Mouse (Mus musculus) embryonic facial prominence, embryonic 14.5 days (tissue): ENCODE data around the gene Oxld1. TPM values are rescaled to one million over a fixed set of nuclear protein-coding genes. Genes with fewer than 3 reads are reported as not detected.

Source experiments
- ATAC-seq: fragments of 200-750 bp; cut with Nextera tagmentation; 2 replicates; pipeline ENCODE4 v1.8.0; 2017; ENCODE audit warnings: low read depth, moderate number of reproducible peaks, moderate TSS enrichment
- DNase-seq: peaks from one replicate; pipeline ENCODE4 v3.0.0-alpha.2; 2015; ENCODE audit warnings: low spot score
- H3K27ac ChIP-seq: fragments of 300-500 bp; sonication (generic); replicated peaks from 2 replicates; pipeline ENCODE4 v1.5.1; 2014; ENCODE audit warnings: low read depth, mild to moderate bottlenecking, low read length, moderate library complexity
- H3K27me3 ChIP-seq: fragments of 300-500 bp; sonication (generic); replicated peaks from 2 replicates; pipeline ENCODE4 v1.6.1; 2014; ENCODE audit warnings: low read length; ENCODE audit not compliant: control insufficient read depth, insufficient read depth
- H3K36me3 ChIP-seq: fragments of 300-500 bp; sonication (generic); 2 replicates; pipeline ENCODE4 v1.6.1; 2014; ENCODE audit warnings: low read length, mixed read lengths; ENCODE audit not compliant: control insufficient read depth, insufficient read depth
- H3K4me1 ChIP-seq: fragments of 300-500 bp; sonication (generic); 2 replicates; pipeline ENCODE4 v1.6.1; 2014; ENCODE audit warnings: antibody characterized with exemption, low read length; ENCODE audit not compliant: control insufficient read depth, insufficient read depth
- H3K4me2 ChIP-seq: fragments of 300-500 bp; sonication (generic); 2 replicates; pipeline ENCODE4 v1.6.1; 2014; ENCODE audit warnings: low read depth, mild to moderate bottlenecking, low read length, moderate library complexity, mixed read lengths
- H3K4me3 ChIP-seq: fragments of 300-500 bp; sonication (generic); 2 replicates; pipeline ENCODE4 v1.5.1; 2014; ENCODE audit warnings: low read depth, mild to moderate bottlenecking, low read length
- H3K9ac ChIP-seq: fragments of 300-500 bp; sonication (generic); 2 replicates; pipeline ENCODE4 v1.6.1; 2014; ENCODE audit warnings: low read depth, mild to moderate bottlenecking, low read length, moderate library complexity, mixed read lengths
- H3K9me3 ChIP-seq: fragments of 300-500 bp; sonication (generic); 2 replicates; pipeline ENCODE4 v1.6.1; 2016; ENCODE audit warnings: low read length; ENCODE audit not compliant: control insufficient read depth
- whole genome bisulfite sequencing: fragments of 180-500 bp; shearing (Covaris S2); extraction: QIAGEN DNeasy Blood & Tissue Kit; methylation state at CpG from one replicate; pipeline ENCODE4 v1.1.7; 2014; 5-methylcytosine and 5-hydroxymethylcytosine counted together
- polyA plus RNA-seq: library from polyadenylated mRNA; unstranded; fragments of >200 nt; fragmentation: Nextera tagmentation; extraction: Ambion mirVana; gene quantifications from 2 replicates; pipeline ENCODE4 v1.2.1, GENCODE M21; 2014

The Oxld1 gene
- polyA plus RNA-seq, 1 experiment from 2014 or later, result 15.3 TPM

GRCm38 (mm10) chr11:120498226-120498625 is 40.4 kb upstream of the Oxld1 start:
- ATAC-seq, result no peak
- Histone ChIP-seq H3K4me3 (no peak overlapping the region), H3K9ac (no peak overlapping the region), H3K9me3 (no peaks in the 10 kb centered on the region), H3K36me3 (peaks cover 46% of the 10 kb centered on the region), H3K27ac (no peak overlapping the region), H3K4me1 (peaks cover 6% of the 10 kb centered on the region), H3K27me3 (no peaks in the 10 kb centered on the region), H3K4me2 (no peak overlapping the region)
- 94% methylated on average over 12 of the region's 12 CpGs for WGBS
- no peak for DNase-seq

- Histone ChIP-seq H3K4me3 (no peak overlapping the region), H3K9me3 (no peaks in the 10 kb centered on the region), H3K9ac (no peak overlapping the region), H3K4me1 (peaks cover 11% of the 10 kb centered on the region), H3K27ac (no peak overlapping the region), H3K4me2 (no peak overlapping the region), H3K36me3 (peaks cover 46% of the 10 kb centered on the region), H3K27me3 (no peaks in the 10 kb centered on the region)
- ATAC-seq (no peak), DNase-seq (no peak)
- WGBS, result 97% methylated on average over 3 of the region's 3 CpGs
These were observed 39.6 kb upstream of the Oxld1 start for GRCm38 (mm10) chr11:120497436-120497835.

GRCm38 (mm10) chr11:120493911-120494310 is 36.0 kb upstream of the Oxld1 start:
- Histone ChIP-seq H3K27me3 (no peaks in the 10 kb centered on the region), H3K4me2 (peak overlapping the region; percentile 86), H3K27ac (no peak overlapping the region), H3K36me3 (peaks cover 55% of the 10 kb centered on the region), H3K9me3 (no peaks in the 10 kb centered on the region), H3K4me3 (no peak overlapping the region; the same call in 1 of the 2 replicates), H3K4me1 (peaks cover 28% of the 10 kb centered on the region), H3K9ac (no peak overlapping the region)
- ATAC-seq, result no peak
- no peak for DNase-seq
- 81% methylated on average over 3 of the region's 3 CpGs for WGBS

GRCm38 (mm10) chr11:120493351-120493750 is 35.5 kb upstream of the Oxld1 start:
- H3K4me2 ChIP-seq, result peak overlapping the region; percentile 86
- 34% methylated on average over 3 of the region's 3 CpGs for WGBS
- H3K4me1 ChIP-seq, result peaks cover 28% of the 10 kb centered on the region
- DNase-seq, result no peak
- H3K27me3 ChIP-seq, result no peaks in the 10 kb centered on the region
- no peaks in the 10 kb centered on the region for H3K9me3 ChIP-seq
- peaks cover 55% of the 10 kb centered on the region for H3K36me3 ChIP-seq
- no peak for ATAC-seq
- H3K4me3 ChIP-seq, result peak overlapping the region; percentile 83
- peak overlapping the region; percentile 77 for H3K27ac ChIP-seq
- peak overlapping the region; percentile 86 for H3K9ac ChIP-seq

- H3K27me3 ChIP-seq, result no peaks in the 10 kb centered on the region
- ATAC-seq, result no peak
- 21% methylated on average over 3 of the region's 3 CpGs for WGBS
- peaks cover 28% of the 10 kb centered on the region for H3K4me1 ChIP-seq
- H3K9ac ChIP-seq, result peak overlapping the region; percentile 86
- peak overlapping the region; percentile 86 for H3K4me2 ChIP-seq
- peak overlapping the region; percentile 83 for H3K4me3 ChIP-seq
- DNase-seq, result peak; percentile 73
- H3K9me3 ChIP-seq, result no peaks in the 10 kb centered on the region
- peak overlapping the region; percentile 77 for H3K27ac ChIP-seq
- peaks cover 56% of the 10 kb centered on the region for H3K36me3 ChIP-seq
These were observed 35.0 kb upstream of the Oxld1 start for GRCm38 (mm10) chr11:120492878-120493203.

GRCm38 (mm10) chr11:120492024-120492877 is 34.4 kb upstream of the Oxld1 start:
- Histone ChIP-seq H3K36me3 (peaks cover 57% of the 10 kb centered on the region), H3K27ac (peak overlapping the region; percentile 86), H3K9me3 (no peaks in the 10 kb centered on the region), H3K9ac (peak overlapping the region; percentile 86), H3K27me3 (no peaks in the 10 kb centered on the region), H3K4me3 (peak overlapping the region; percentile 83), H3K4me2 (peak overlapping the region; percentile 86), H3K4me1 (peaks cover 28% of the 10 kb centered on the region)
- DNase-seq (peak; percentile 74), ATAC-seq (peak; percentile 41)
- under 1% methylated on average over 21 of the region's 48 CpGs for WGBS

GRCm38 (mm10) chr11:120491317-120492023 is 33.6 kb upstream of the Oxld1 start, which contains the start of gene Slc25a10:
Gene Slc25a10 (plus strand): TSS chr11:120491840.
- Histone ChIP-seq H3K9ac (peak within 1 kb of the TSS; percentile 86), H3K4me3 (peak within 1 kb of the TSS; percentile 83), H3K4me2 (peak within 1 kb of the TSS; percentile 86), H3K27me3 (no peaks in the 10 kb centered on the region), H3K4me1 (peaks cover 28% of the 10 kb centered on the region), H3K27ac (peak within 1 kb of the TSS; percentile 86), H3K9me3 (no peaks in the 10 kb centered on the region), H3K36me3 (peaks cover 58% of the 10 kb centered on the region)
- DNase-seq, result peak; percentile 96
- ATAC-seq, result peak; percentile 88
- 2% methylated on average over 21 of the region's 35 CpGs for WGBS

- Histone ChIP-seq H3K4me1 (peaks cover 31% of the 10 kb centered on the region), H3K9ac (peak overlapping the region; percentile 86; the same call in 1 of the 2 replicates), H3K4me2 (peak overlapping the region; percentile 86), H3K4me3 (peak overlapping the region; percentile 83), H3K27me3 (no peaks in the 10 kb centered on the region), H3K9me3 (no peaks in the 10 kb centered on the region), H3K36me3 (peaks cover 56% of the 10 kb centered on the region), H3K27ac (peak overlapping the region; percentile 86; the same call in 1 of the 2 replicates)
- no peak for ATAC-seq
- DNase-seq, result no peak
- WGBS, result 36% methylated on average over 4 of the region's 4 CpGs
These were observed 32.6 kb upstream of the Oxld1 start for GRCm38 (mm10) chr11:120490291-120491046.
